Mouse (Mus musculus) C2C12 (cell line): ENCODE measurements around the gene Mpdz. TPM values are rescaled to one million over a fixed set of nuclear protein-coding genes. Genes with fewer than 3 reads are reported as not detected.

Experiments
- H3K27me3 ChIP-seq: one replicate; pipeline ENCODE4 v1.6.1; 2011; ENCODE audit not compliant: control insufficient read depth, insufficient read depth, insufficient read length
- H3K36me3 ChIP-seq: one replicate; pipeline ENCODE4 v1.6.1; 2011; ENCODE audit not compliant: control insufficient read depth, insufficient read depth
- H3K4me3 ChIP-seq: one replicate; pipeline ENCODE4 v1.5.1; 2011; ENCODE audit warnings: mild to moderate bottlenecking, control low read depth; ENCODE audit not compliant: poor library complexity, insufficient read depth, severe bottlenecking
- H3K79me2 ChIP-seq: one replicate; pipeline ENCODE4 v1.6.1; 2011; ENCODE audit not compliant: control insufficient read depth, insufficient read depth
- H3K79me3 ChIP-seq: one replicate; pipeline ENCODE4 v1.6.1; 2011; ENCODE audit warnings: low read depth, control low read depth
- H3ac ChIP-seq: one replicate; pipeline ENCODE3; 2011; ENCODE audit warnings: low read depth; ENCODE audit not compliant: control insufficient read depth, insufficient read length
- CEBPB ChIP-seq: IDR thresholded peaks from one replicate; pipeline ENCODE4 v1.6.1; 2011; ENCODE audit warnings: low read depth, mild to moderate bottlenecking, control low read depth, moderate library complexity
- CTCF ChIP-seq: IDR thresholded peaks from one replicate; pipeline ENCODE4 v1.5.1; 2011; ENCODE audit not compliant: control insufficient read depth, insufficient read depth, insufficient read length
- FOSL1 ChIP-seq: IDR thresholded peaks from one replicate; pipeline ENCODE4 v1.8.0; 2011; ENCODE audit warnings: mild to moderate bottlenecking, low read length; ENCODE audit not compliant: poor library complexity, insufficient read depth, severe bottlenecking
- MAX ChIP-seq: IDR thresholded peaks from one replicate; pipeline ENCODE4 v1.6.1; 2011; ENCODE audit warnings: mild to moderate bottlenecking, control low read depth
- MYOD1 ChIP-seq: IDR thresholded peaks from one replicate; pipeline ENCODE4 v1.6.1; 2011; ENCODE audit warnings: low read depth; ENCODE audit not compliant: control insufficient read depth, insufficient read length
- MYOG ChIP-seq: IDR thresholded peaks from one replicate; pipeline ENCODE4 v1.6.1; 2011; ENCODE audit not compliant: control insufficient read depth, insufficient read length; ENCODE audit errors: extremely low read depth
- USF1 ChIP-seq: IDR thresholded peaks from one replicate; pipeline ENCODE4 v1.6.1; 2011; ENCODE audit warnings: low read depth, mild to moderate bottlenecking, control low read depth, moderate library complexity
- polyA plus RNA-seq: library from polyadenylated mRNA; unstranded; fragments of >200 nt; fragmentation: generic; extraction: Trizol; gene quantifications from one replicate; pipeline ENCODE4 v1.2.1, GENCODE M21; 2012; ENCODE audit warnings: missing spikeins

Gene Mpdz
- polyA plus RNA-seq, 1 experiment: 13.4 TPM

GRCm38 (mm10) chr4:81293309-81293708 is 149.3 kb downstream of the Mpdz start:
- no peaks in the 10 kb centered on the region for H3K27me3 ChIP-seq
- H3ac ChIP-seq: no peak overlapping the region
- no peak overlapping the region for H3K4me3 ChIP-seq
- TF ChIP-seq MYOG (no peak), CEBPB (no peak), MYOD1 (no peak), USF1 (no peak), FOSL1 (no peak), CTCF (no peak), MAX (no peak)
- H3K36me3 ChIP-seq: peaks cover 30% of the 10 kb centered on the region
- no peaks in the 10 kb centered on the region for H3K79me3 ChIP-seq
- H3K79me2 ChIP-seq: no peaks in the 10 kb centered on the region

DNA sequence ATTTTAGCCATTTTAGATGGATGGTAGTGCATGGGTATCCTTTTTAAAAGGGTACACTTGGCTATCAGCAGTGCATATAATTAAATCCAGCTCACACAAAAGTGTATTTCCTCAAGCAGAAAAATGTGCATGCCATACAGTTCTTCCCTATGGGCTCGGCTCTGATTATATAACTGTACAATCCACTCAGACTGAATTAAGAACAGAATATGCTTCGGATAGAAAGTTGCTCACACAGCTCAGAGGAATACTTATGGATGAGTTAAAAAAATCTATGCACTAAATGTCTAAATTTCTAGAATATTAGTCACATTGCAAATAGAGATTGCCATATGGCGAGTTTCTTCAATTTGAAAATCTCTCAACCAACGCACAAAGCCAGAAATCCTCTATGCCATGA is 157.1 kb downstream of the Mpdz start:
- Histone ChIP-seq H3K79me2 (no peaks in the 10 kb centered on the region), H3K4me3 (no peak overlapping the region), H3K27me3 (no peaks in the 10 kb centered on the region), H3K79me3 (no peaks in the 10 kb centered on the region), H3ac (no peak overlapping the region), H3K36me3 (peaks cover 18% of the 10 kb centered on the region)
- TF ChIP-seq MAX (no peak), MYOG (no peak), FOSL1 (no peak), USF1 (no peak), CEBPB (no peak), CTCF (no peak), MYOD1 (no peak)

DNA sequence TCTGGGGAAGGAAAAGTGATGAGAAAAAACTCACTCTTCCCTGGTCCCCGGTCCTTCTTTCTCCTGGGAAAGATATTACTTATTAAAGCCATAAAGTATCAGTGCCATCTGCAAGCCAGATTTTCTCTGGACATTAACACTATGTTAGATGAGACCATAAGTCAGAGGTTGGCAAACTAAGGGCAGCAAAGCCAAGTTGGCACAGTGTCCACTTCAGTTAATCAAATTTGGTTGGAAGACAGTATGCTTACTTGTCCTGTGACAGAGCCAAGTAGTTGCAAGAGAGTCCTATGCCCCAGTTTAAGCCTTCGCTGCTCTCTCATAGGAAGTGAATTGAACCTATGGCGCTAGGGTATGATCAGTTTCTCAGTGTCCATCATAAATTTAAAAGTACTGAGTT is 159.0 kb downstream of the Mpdz start:
- H3K27me3 ChIP-seq: no peaks in the 10 kb centered on the region
- no peaks in the 10 kb centered on the region for H3K79me3 ChIP-seq
- H3K79me2 ChIP-seq: no peaks in the 10 kb centered on the region
- H3K4me3 ChIP-seq: no peak overlapping the region
- no peak overlapping the region for H3ac ChIP-seq
- no peak for TF ChIP-seq FOSL1
- TF ChIP-seq MYOD1: no peak
- TF ChIP-seq CTCF: no peak
- TF ChIP-seq MAX: no peak
- no peak for TF ChIP-seq CEBPB
- TF ChIP-seq USF1: no peak
- TF ChIP-seq MYOG: no peak
- peaks cover 15% of the 10 kb centered on the region for H3K36me3 ChIP-seq

GRCm38 (mm10) chr4:81283081-81283480 is 159.5 kb downstream of the Mpdz start:
- H3K79me3 ChIP-seq: no peaks in the 10 kb centered on the region
- no peak overlapping the region for H3K4me3 ChIP-seq
- peaks cover 18% of the 10 kb centered on the region for H3K36me3 ChIP-seq
- TF ChIP-seq MAX (no peak), USF1 (no peak), CEBPB (no peak), MYOD1 (no peak), CTCF (no peak), MYOG (no peak), FOSL1 (no peak)
- no peaks in the 10 kb centered on the region for H3K79me2 ChIP-seq
- H3ac ChIP-seq: no peak overlapping the region
- H3K27me3 ChIP-seq: no peaks in the 10 kb centered on the region

GRCm38 (mm10) chr4:81280098-81280497 is 162.5 kb downstream of the Mpdz start:
- H3K27me3 ChIP-seq: no peaks in the 10 kb centered on the region
- peaks cover 20% of the 10 kb centered on the region for H3K36me3 ChIP-seq
- no peak for TF ChIP-seq MAX
- no peak for TF ChIP-seq MYOG
- no peak for TF ChIP-seq CTCF
- no peak for TF ChIP-seq FOSL1
- TF ChIP-seq USF1: no peak
- no peak for TF ChIP-seq MYOD1
- no peak for TF ChIP-seq CEBPB

GRCm38 (mm10) chr4:81279451-81279850 is 163.2 kb downstream of the Mpdz start:
- H3K79me3 ChIP-seq: no peaks in the 10 kb centered on the region
- H3K27me3 ChIP-seq: no peaks in the 10 kb centered on the region
- no peaks in the 10 kb centered on the region for H3K79me2 ChIP-seq
- peaks cover 20% of the 10 kb centered on the region for H3K36me3 ChIP-seq
- H3ac ChIP-seq: no peak overlapping the region
- no peak for TF ChIP-seq MYOD1
- no peak for TF ChIP-seq CEBPB
- TF ChIP-seq USF1: no peak
- TF ChIP-seq FOSL1: no peak
- no peak for TF ChIP-seq MAX
- no peak for TF ChIP-seq CTCF
- TF ChIP-seq MYOG: no peak
- no peak overlapping the region for H3K4me3 ChIP-seq

More at GRCm38 (mm10) chr4:81280098-81280497, 162.5 kb downstream of the Mpdz start:
- Histone ChIP-seq H3K79me2 (no peaks in the 10 kb centered on the region), H3K79me3 (no peaks in the 10 kb centered on the region), H3K4me3 (no peak overlapping the region), H3ac (no peak overlapping the region)
